Mouse (Mus musculus): Measurements from ENCODE around the gene Tbc1d10a. TPM values are rescaled to one million over a fixed set of nuclear protein-coding genes. Genes with fewer than 3 reads are reported as not detected.

The Tbc1d10a gene
- polyA plus RNA-seq, 1 experiment = 15.8 TPM

- H3K4me1 ChIP-seq = peaks cover 80% of the 10 kb centered on the region
Observed at GRCm38 (mm10) chr11:4231435-4231834, 44.8 kb downstream of the Tbc1d10a start.

GRCm38 (mm10) chr11:4232644-4233043 lies 46.1 kb downstream of the Tbc1d10a start:
- Histone ChIP-seq H3K4me1 (peaks cover 88% of the 10 kb centered on the region), H3K27me3 (replicated peaks) (peaks cover 56% of the 10 kb centered on the region), H3K4me3 (replicated peaks) (peak overlapping the region; percentile 77), H3K36me3 (replicated peaks; ENCODE audit: low read length) (no peaks in the 10 kb centered on the region), H3K9me3 (no peaks in the 10 kb centered on the region)
- TF ChIP-seq GATA1 (IDR thresholded peaks at IDR 0.05; ENCODE audit: borderline replicate concordance, low read length) = no peak
- no peak for TF ChIP-seq FLI1 (IDR thresholded peaks at IDR 0.05; ENCODE audit: low read length)

More at GRCm38 (mm10) chr11:4231435-4231834, 44.8 kb downstream of the Tbc1d10a start:
- H3K27me3 ChIP-seq (replicated peaks) = peaks cover 48% of the 10 kb centered on the region
- H3K9me3 ChIP-seq = no peaks in the 10 kb centered on the region
- no peaks in the 10 kb centered on the region for H3K36me3 ChIP-seq (replicated peaks; ENCODE audit: low read length)
- TF ChIP-seq FLI1 (IDR thresholded peaks at IDR 0.05; ENCODE audit: low read length) = no peak
- TF ChIP-seq GATA1 (IDR thresholded peaks at IDR 0.05; ENCODE audit: borderline replicate concordance, low read length) = no peak
- no peak overlapping the region for H3K4me3 ChIP-seq (replicated peaks)

- H3K4me1 ChIP-seq = peaks cover 78% of the 10 kb centered on the region
Observed at GRCm38 (mm10) chr11:4235052-4235655, 48.6 kb downstream of the Tbc1d10a start.

GRCm38 (mm10) chr11:4235665-4236545 lies 49.3 kb downstream of the Tbc1d10a start, which contains the start of gene Osm:
TSS of gene Osm (plus strand) at chr11:4236420.
- H3K4me1 ChIP-seq = peaks cover 76% of the 10 kb centered on the region

More at GRCm38 (mm10) chr11:4235052-4235655, 48.6 kb downstream of the Tbc1d10a start:
- Histone ChIP-seq H3K9me3 (peaks cover 11% of the 10 kb centered on the region), H3K27me3 (replicated peaks) (peaks cover 55% of the 10 kb centered on the region), H3K4me3 (replicated peaks) (peak overlapping the region; percentile 53), H3K36me3 (replicated peaks; ENCODE audit: low read length) (peaks cover 13% of the 10 kb centered on the region)
- TF ChIP-seq FLI1 (IDR thresholded peaks at IDR 0.05; ENCODE audit: low read length) (no peak), GATA1 (IDR thresholded peaks at IDR 0.05; ENCODE audit: borderline replicate concordance, low read length) (no peak)

GRCm38 (mm10) chr11:4236546-4237067 lies 50.0 kb downstream of the Tbc1d10a start:
- TF ChIP-seq GATA1 (IDR thresholded peaks at IDR 0.05; ENCODE audit: borderline replicate concordance, low read length) (no peak), FLI1 (IDR thresholded peaks at IDR 0.05; ENCODE audit: low read length) (no peak)
- Histone ChIP-seq H3K36me3 (replicated peaks; ENCODE audit: low read length) (peaks cover 15% of the 10 kb centered on the region), H3K4me1 (peaks cover 69% of the 10 kb centered on the region), H3K9me3 (peaks cover 13% of the 10 kb centered on the region), H3K4me3 (replicated peaks) (peak overlapping the region; percentile 89), H3K27me3 (replicated peaks) (peaks cover 48% of the 10 kb centered on the region)

More at GRCm38 (mm10) chr11:4235665-4236545, 49.3 kb downstream of the Tbc1d10a start, which contains the start of gene Osm:
- peaks cover 54% of the 10 kb centered on the region for H3K27me3 ChIP-seq (replicated peaks)
- peaks cover 15% of the 10 kb centered on the region for H3K36me3 ChIP-seq (replicated peaks; ENCODE audit: low read length)
- no peak for TF ChIP-seq GATA1 (IDR thresholded peaks at IDR 0.05; ENCODE audit: borderline replicate concordance, low read length)
- TF ChIP-seq FLI1 (IDR thresholded peaks at IDR 0.05; ENCODE audit: low read length) = no peak
- peak within 1 kb of the TSS; percentile 89 for H3K4me3 ChIP-seq (replicated peaks)
- peaks cover 13% of the 10 kb centered on the region for H3K9me3 ChIP-seq

GRCm38 (mm10) chr11:4237389-4237912 lies 50.9 kb downstream of the Tbc1d10a start:
- H3K4me1 ChIP-seq = peaks cover 61% of the 10 kb centered on the region
- TF ChIP-seq GATA1 (IDR thresholded peaks at IDR 0.05; ENCODE audit: borderline replicate concordance, low read length) = no peak
- TF ChIP-seq FLI1 (IDR thresholded peaks at IDR 0.05; ENCODE audit: low read length) = no peak
- peak overlapping the region; percentile 89 for H3K4me3 ChIP-seq (replicated peaks)
- peaks cover 13% of the 10 kb centered on the region for H3K9me3 ChIP-seq
- peaks cover 48% of the 10 kb centered on the region for H3K27me3 ChIP-seq (replicated peaks)
- peaks cover 15% of the 10 kb centered on the region for H3K36me3 ChIP-seq (replicated peaks; ENCODE audit: low read length)

GRCm38 (mm10) chr11:4238167-4238566 lies 51.6 kb downstream of the Tbc1d10a start:
- Histone ChIP-seq H3K27me3 (replicated peaks) (peaks cover 48% of the 10 kb centered on the region), H3K4me1 (peaks cover 54% of the 10 kb centered on the region), H3K36me3 (replicated peaks; ENCODE audit: low read length) (peaks cover 15% of the 10 kb centered on the region), H3K4me3 (replicated peaks) (peak overlapping the region; percentile 89), H3K9me3 (peaks cover 13% of the 10 kb centered on the region)
- TF ChIP-seq FLI1 (IDR thresholded peaks at IDR 0.05; ENCODE audit: low read length) = no peak
- TF ChIP-seq GATA1 (IDR thresholded peaks at IDR 0.05; ENCODE audit: borderline replicate concordance, low read length) = no peak

- Histone ChIP-seq H3K27me3 (replicated peaks) (peaks cover 44% of the 10 kb centered on the region), H3K4me1 (peaks cover 40% of the 10 kb centered on the region), H3K4me3 (replicated peaks) (no peak overlapping the region), H3K36me3 (replicated peaks; ENCODE audit: low read length) (peaks cover 15% of the 10 kb centered on the region), H3K9me3 (peaks cover 13% of the 10 kb centered on the region)
- no peak for TF ChIP-seq GATA1 (IDR thresholded peaks at IDR 0.05; ENCODE audit: borderline replicate concordance, low read length)
- TF ChIP-seq FLI1 (IDR thresholded peaks at IDR 0.05; ENCODE audit: low read length) = no peak
Observed at GRCm38 (mm10) chr11:4239691-4240090, 53.1 kb downstream of the Tbc1d10a start.

- Histone ChIP-seq H3K9me3 (peaks cover 13% of the 10 kb centered on the region), H3K27me3 (replicated peaks) (peaks cover 42% of the 10 kb centered on the region), H3K4me3 (replicated peaks) (no peak overlapping the region), H3K4me1 (peaks cover 39% of the 10 kb centered on the region), H3K36me3 (replicated peaks; ENCODE audit: low read length) (peaks cover 15% of the 10 kb centered on the region)
- TF ChIP-seq GATA1 (IDR thresholded peaks at IDR 0.05; ENCODE audit: borderline replicate concordance, low read length) (no peak), FLI1 (IDR thresholded peaks at IDR 0.05; ENCODE audit: low read length) (no peak)
Observed at GRCm38 (mm10) chr11:4240151-4240550, 53.6 kb downstream of the Tbc1d10a start.

All from megakaryocyte, embryonic 14.5 days (primary cell).